Mouse (Mus musculus): ENCODE measurements at regions not wholly inside any gene's neighbourhood (a gene's known extent, or its start where the extent isn't known, plus 50 kb on each side); places are given as distances from the start of the nearest gene placed in this dataset.

- no peaks in the 10 kb centered on the region for H3K4me1 ChIP-seq (ENCODE audit: control insufficient read depth, insufficient read depth, insufficient read length, low read length)
- no peak overlapping the region for H3K4me3 ChIP-seq (ENCODE audit: insufficient read depth, low read depth, low read length)
- H3K27ac ChIP-seq (replicated peaks; ENCODE audit: low read depth, low read length), result no peak overlapping the region
Observed at GRCm38 (mm10) chr5:148619917-148620316, 67.3 kb upstream of the Ubl3 start.

DNA sequence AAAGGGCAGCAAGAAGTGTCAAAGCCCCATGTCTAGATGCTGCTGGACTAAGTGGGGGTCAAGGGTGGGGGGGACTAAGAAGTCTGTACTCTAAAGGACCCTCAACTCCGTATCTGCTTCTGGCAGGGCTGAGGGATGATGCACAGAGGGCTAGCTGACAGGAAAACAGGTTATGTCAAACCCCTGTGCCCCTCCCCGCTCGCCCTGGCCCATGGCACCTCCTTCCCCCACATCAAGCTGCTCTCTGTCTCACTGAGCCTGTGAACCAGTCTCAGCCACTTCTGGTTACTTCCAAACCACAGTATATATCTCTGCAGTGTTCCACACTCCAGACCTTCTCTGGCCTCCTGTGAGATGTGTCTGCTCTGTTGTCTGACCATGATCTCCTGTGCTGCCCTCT, 63.8 kb upstream of the Ubl3 start:
- no peak overlapping the region for H3K27ac ChIP-seq (replicated peaks; ENCODE audit: low read depth, low read length)
- no peaks in the 10 kb centered on the region for H3K4me1 ChIP-seq (ENCODE audit: control insufficient read depth, insufficient read depth, insufficient read length, low read length)
- no peak overlapping the region for H3K4me3 ChIP-seq (ENCODE audit: insufficient read depth, low read depth, low read length)

- H3K4me1 ChIP-seq (ENCODE audit: control insufficient read depth, insufficient read depth, insufficient read length, low read length), result no peaks in the 10 kb centered on the region
- no peak overlapping the region for H3K4me3 ChIP-seq (ENCODE audit: insufficient read depth, low read depth, low read length)
- no peak overlapping the region for H3K27ac ChIP-seq (replicated peaks; ENCODE audit: low read depth, low read length)
Observed at GRCm38 (mm10) chr5:148615706-148616366, 63.2 kb upstream of the Ubl3 start.

DNA sequence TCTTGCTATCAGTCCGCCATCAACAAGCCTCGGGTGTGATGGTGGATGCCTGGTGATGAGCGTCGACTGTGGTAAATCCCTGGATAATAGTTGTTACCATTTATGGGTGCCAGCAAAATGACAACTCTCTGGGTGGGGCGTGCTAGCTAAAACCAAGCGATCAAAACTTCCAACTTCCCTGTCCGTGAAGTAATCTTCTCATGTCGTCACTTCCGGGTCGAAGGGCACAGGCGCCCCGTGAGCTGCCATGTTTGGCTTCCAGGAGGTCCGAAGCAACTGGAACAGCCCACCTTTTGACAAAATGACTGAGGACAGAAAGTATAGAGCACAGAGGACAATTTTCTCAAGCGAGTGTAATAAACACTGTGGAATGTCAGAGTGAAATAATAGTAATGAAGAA, 62.5 kb upstream of the Ubl3 start:
- no peaks in the 10 kb centered on the region for H3K4me1 ChIP-seq (ENCODE audit: control insufficient read depth, insufficient read depth, insufficient read length, low read length)

DNA sequence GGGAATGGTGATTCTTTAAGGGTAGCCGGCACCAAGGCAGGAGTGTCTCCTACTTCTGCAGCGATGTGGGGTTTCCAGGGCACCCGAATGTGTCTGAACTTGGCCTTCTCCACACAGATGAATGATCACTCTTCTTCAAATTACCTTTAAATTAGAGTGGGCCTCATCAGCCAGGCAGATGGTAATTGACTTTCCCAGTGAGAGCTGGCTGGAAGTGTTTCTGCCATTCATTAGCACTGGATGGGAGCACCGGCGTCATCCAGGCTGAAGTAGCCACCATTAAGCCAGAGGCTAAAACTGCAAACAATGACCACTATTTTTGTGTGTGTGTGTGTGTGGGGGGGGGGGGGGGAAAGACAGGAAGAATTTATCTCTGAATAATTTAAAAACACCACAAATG, 58.7 kb upstream of the Ubl3 start:
- no peaks in the 10 kb centered on the region for H3K4me1 ChIP-seq (ENCODE audit: control insufficient read depth, insufficient read depth, insufficient read length, low read length)
- no peak overlapping the region for H3K27ac ChIP-seq (replicated peaks; ENCODE audit: low read depth, low read length)
- no peak overlapping the region for H3K4me3 ChIP-seq (ENCODE audit: insufficient read depth, low read depth, low read length)

More for the DNA sequence above, 62.5 kb upstream of the Ubl3 start:
- Histone ChIP-seq H3K4me3 (ENCODE audit: insufficient read depth, low read depth, low read length) (no peak overlapping the region), H3K27ac (replicated peaks; ENCODE audit: low read depth, low read length) (no peak overlapping the region)

- Histone ChIP-seq H3K27ac (replicated peaks; ENCODE audit: low read depth, low read length) (no peak overlapping the region), H3K4me3 (ENCODE audit: insufficient read depth, low read depth, low read length) (no peak overlapping the region), H3K4me1 (ENCODE audit: control insufficient read depth, insufficient read depth, insufficient read length, low read length) (no peaks in the 10 kb centered on the region)
Observed at GRCm38 (mm10) chr5:148609506-148609880, 56.9 kb upstream of the Ubl3 start.

GRCm38 (mm10) chr5:148608857-148609505, 56.4 kb upstream of the Ubl3 start:
- H3K27ac ChIP-seq (replicated peaks; ENCODE audit: low read depth, low read length), result no peak overlapping the region

GRCm38 (mm10) chr5:148608178-148608577, 55.6 kb upstream of the Ubl3 start:
- Histone ChIP-seq H3K4me3 (ENCODE audit: insufficient read depth, low read depth, low read length) (no peak overlapping the region), H3K27ac (replicated peaks; ENCODE audit: low read depth, low read length) (no peak overlapping the region), H3K4me1 (ENCODE audit: control insufficient read depth, insufficient read depth, insufficient read length, low read length) (no peaks in the 10 kb centered on the region)

More at GRCm38 (mm10) chr5:148608857-148609505, 56.4 kb upstream of the Ubl3 start:
- Histone ChIP-seq H3K4me3 (ENCODE audit: insufficient read depth, low read depth, low read length) (no peak overlapping the region), H3K4me1 (ENCODE audit: control insufficient read depth, insufficient read depth, insufficient read length, low read length) (no peaks in the 10 kb centered on the region)

GRCm38 (mm10) chr5:148605730-148606129, 53.1 kb upstream of the Ubl3 start:
- no peaks in the 10 kb centered on the region for H3K4me1 ChIP-seq (ENCODE audit: control insufficient read depth, insufficient read depth, insufficient read length, low read length)
- H3K27ac ChIP-seq (replicated peaks; ENCODE audit: low read depth, low read length), result no peak overlapping the region
- H3K4me3 ChIP-seq (ENCODE audit: insufficient read depth, low read depth, low read length), result no peak overlapping the region

All from brown adipose tissue, adult 24 weeks (tissue).